Mouse (Mus musculus) liver, embryonic 12.5 days (tissue): ENCODE results near the gene Cxcr2. TPM values are rescaled to one million over a fixed set of nuclear protein-coding genes. Genes with fewer than 3 reads are reported as not detected.

Source experiments
- ATAC-seq: fragments of 200-750 bp; cut with Nextera tagmentation; 2 replicates; pipeline ENCODE4 v1.8.0; 2017; ENCODE audit warnings: moderate number of reproducible peaks, mild to moderate bottlenecking, moderate library complexity
- H3K27ac ChIP-seq: fragments of 300-500 bp; sonication (generic); 2 replicates; pipeline ENCODE4 v1.5.1; 2016; ENCODE audit warnings: mild to moderate bottlenecking
- H3K27me3 ChIP-seq: fragments of 300-500 bp; sonication (generic); replicated peaks from 2 replicates; pipeline ENCODE4 v1.6.1; 2016; ENCODE audit warnings: mild to moderate bottlenecking, moderate library complexity
- H3K36me3 ChIP-seq: fragments of 300-500 bp; sonication (generic); 2 replicates; pipeline ENCODE4 v1.6.1; 2016; ENCODE audit warnings: mild to moderate bottlenecking, moderate library complexity
- H3K4me1 ChIP-seq: fragments of 300-500 bp; sonication (generic); 2 replicates; pipeline ENCODE4 v1.6.1; 2016
- H3K4me2 ChIP-seq: fragments of 300-500 bp; sonication (generic); 2 replicates; pipeline ENCODE4 v1.6.1; 2016; ENCODE audit warnings: mild to moderate bottlenecking, moderate library complexity
- H3K4me3 ChIP-seq: fragments of 300-500 bp; sonication (generic); 2 replicates; pipeline ENCODE4 v1.5.1; 2016; ENCODE audit warnings: mild to moderate bottlenecking, moderate library complexity
- H3K9ac ChIP-seq: fragments of 300-500 bp; sonication (generic); 2 replicates; pipeline ENCODE4 v1.6.1; 2016; ENCODE audit warnings: mild to moderate bottlenecking, moderate library complexity
- H3K9me3 ChIP-seq: fragments of 300-500 bp; sonication (generic); replicated peaks from 2 replicates; pipeline ENCODE4 v1.6.1; 2016; ENCODE audit warnings: mild to moderate bottlenecking, moderate library complexity
- WGBS: fragments of 180-500 bp; shearing (Covaris S2); methylation state at CpG from one replicate; pipeline ENCODE4 v1.1.7; 2016; ENCODE audit not compliant: insufficient replicate concordance; 5-methylcytosine and 5-hydroxymethylcytosine counted together
- polyA plus RNA-seq: library from polyadenylated mRNA; unstranded; fragments of >200 nt; fragmentation: Nextera tagmentation; extraction: Ambion mirVana; gene quantifications from 2 replicates; pipeline ENCODE4 v1.2.1, GENCODE M21; 2016

The Cxcr2 gene
- polyA plus RNA-seq, 1 experiment from 2014 or later = 0.97 TPM

DNA sequence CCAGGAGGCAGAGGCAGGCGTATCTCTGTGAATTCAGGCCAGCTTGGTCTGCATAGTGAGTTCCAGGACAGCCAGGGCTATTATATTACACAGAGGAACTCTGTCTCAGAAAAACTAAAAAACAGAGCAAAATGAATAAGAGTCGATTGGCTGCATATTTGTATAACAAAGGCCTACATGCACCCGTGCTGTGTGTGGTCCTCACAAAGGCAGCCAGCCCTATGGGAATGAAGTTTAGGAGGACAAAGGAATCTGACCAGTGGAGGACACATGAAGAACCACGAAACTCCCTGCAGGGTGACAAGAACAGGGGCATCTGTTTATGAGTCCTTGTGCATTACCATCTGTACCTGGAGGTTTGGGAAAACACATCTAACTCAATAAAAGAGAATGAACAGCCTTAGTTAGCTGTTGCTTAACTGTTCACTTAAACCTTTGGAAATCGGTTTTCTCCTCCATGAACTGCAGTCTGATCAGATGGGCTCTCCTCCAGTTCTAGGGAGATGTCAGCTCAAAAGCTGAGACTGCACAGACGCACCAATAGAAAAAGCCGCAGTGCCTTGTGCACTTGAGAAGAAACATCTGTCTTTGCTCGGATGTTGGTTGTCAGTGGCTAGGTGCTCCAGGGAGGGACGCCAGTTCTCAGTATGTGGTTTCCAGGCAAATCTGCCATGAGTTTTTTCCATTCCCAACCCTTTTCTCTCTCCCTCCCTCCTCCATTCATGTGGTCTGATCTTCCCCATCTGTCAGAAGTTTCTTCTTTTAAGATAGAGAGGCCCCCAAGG lies 26.0 kb downstream of the Cxcr2 start:
- H3K9me3 ChIP-seq = no peaks in the 10 kb centered on the region
- H3K4me3 ChIP-seq = no peak overlapping the region
- H3K9ac ChIP-seq = no peak overlapping the region
- no peak overlapping the region for H3K27ac ChIP-seq
- no peak overlapping the region for H3K4me2 ChIP-seq
- H3K4me1 ChIP-seq = no peaks in the 10 kb centered on the region
- H3K36me3 ChIP-seq = no peaks in the 10 kb centered on the region
- 57% methylated on average over 9 of the region's 9 CpGs for WGBS
- no peaks in the 10 kb centered on the region for H3K27me3 ChIP-seq
- ATAC-seq = no peak

- Histone ChIP-seq H3K27ac (no peak overlapping the region), H3K4me3 (no peak overlapping the region), H3K36me3 (no peaks in the 10 kb centered on the region), H3K27me3 (no peaks in the 10 kb centered on the region), H3K9me3 (no peaks in the 10 kb centered on the region), H3K9ac (no peak overlapping the region), H3K4me1 (no peaks in the 10 kb centered on the region), H3K4me2 (no peak overlapping the region)
- ATAC-seq = no peak
- WGBS = 55% methylated on average over 2 of the region's 2 CpGs
These were observed 27.7 kb downstream of the Cxcr2 start for GRCm38 (mm10) chr1:74181462-74181861.

GRCm38 (mm10) chr1:74183006-74183405 lies 29.2 kb downstream of the Cxcr2 start:
- Histone ChIP-seq H3K4me3 (no peak overlapping the region), H3K27ac (no peak overlapping the region), H3K4me2 (no peak overlapping the region), H3K4me1 (no peaks in the 10 kb centered on the region), H3K36me3 (no peaks in the 10 kb centered on the region), H3K27me3 (no peaks in the 10 kb centered on the region), H3K9me3 (no peaks in the 10 kb centered on the region), H3K9ac (no peak overlapping the region)
- no peak for ATAC-seq
- 47% methylated on average over 2 of the region's 2 CpGs for WGBS

- Histone ChIP-seq H3K9ac (no peak overlapping the region), H3K27ac (no peak overlapping the region), H3K27me3 (no peaks in the 10 kb centered on the region), H3K36me3 (no peaks in the 10 kb centered on the region), H3K4me2 (no peak overlapping the region), H3K4me1 (no peaks in the 10 kb centered on the region), H3K9me3 (no peaks in the 10 kb centered on the region), H3K4me3 (no peak overlapping the region)
- 74% methylated on average over 7 of the region's 7 CpGs for WGBS
- ATAC-seq = no peak
These were observed 36.7 kb downstream of the Cxcr2 start for GRCm38 (mm10) chr1:74190471-74190870.

- Histone ChIP-seq H3K4me2 (no peak overlapping the region), H3K4me1 (no peaks in the 10 kb centered on the region), H3K9ac (no peak overlapping the region), H3K27ac (no peak overlapping the region), H3K27me3 (no peaks in the 10 kb centered on the region), H3K36me3 (no peaks in the 10 kb centered on the region), H3K4me3 (no peak overlapping the region), H3K9me3 (no peaks in the 10 kb centered on the region)
- ATAC-seq = no peak
- 63% methylated on average over 2 of the region's 2 CpGs for WGBS
These were observed 38.9 kb downstream of the Cxcr2 start for GRCm38 (mm10) chr1:74192711-74193110.

- H3K27ac ChIP-seq = no peak within 1 kb of the TSS
These were observed 40.7 kb downstream of the Cxcr2 start, which contains the start of gene Cxcr1 for GRCm38 (mm10) chr1:74194445-74194844. Cxcr1 (minus strand) TSS chr1:74194631.

DNA sequence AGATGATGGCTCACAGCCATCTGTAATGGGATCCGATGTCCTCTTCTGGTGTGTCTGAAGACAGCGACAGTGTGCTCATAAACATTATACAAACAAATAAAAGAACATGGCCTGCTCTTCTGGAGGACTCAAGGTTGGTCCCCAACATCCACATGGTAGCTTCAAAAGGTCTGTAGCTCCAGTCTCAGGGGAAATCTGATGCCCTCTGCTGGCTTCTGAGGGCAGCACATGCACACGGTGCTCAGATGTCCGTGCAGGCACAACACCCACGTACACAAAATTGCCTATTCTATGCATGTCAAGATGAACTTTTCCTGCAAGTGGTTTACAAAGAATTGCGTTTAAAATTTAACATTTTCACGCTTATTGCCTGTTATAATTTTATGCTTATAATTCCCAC lies 42.2 kb downstream of the Cxcr2 start:
- H3K4me2 ChIP-seq = no peak overlapping the region
- H3K27ac ChIP-seq = no peak overlapping the region
- no peaks in the 10 kb centered on the region for H3K27me3 ChIP-seq
- H3K9me3 ChIP-seq = no peaks in the 10 kb centered on the region
- peaks cover 7% of the 10 kb centered on the region for H3K4me1 ChIP-seq
- H3K36me3 ChIP-seq = no peaks in the 10 kb centered on the region
- no peak for ATAC-seq
- WGBS = 32% methylated on average over 7 of the region's 7 CpGs
- no peak overlapping the region for H3K9ac ChIP-seq
- H3K4me3 ChIP-seq = no peak overlapping the region

More at GRCm38 (mm10) chr1:74194445-74194844, 40.7 kb downstream of the Cxcr2 start, which contains the start of gene Cxcr1:
- ATAC-seq = no peak
- 57% methylated on average over 8 of the region's 8 CpGs for WGBS
- Histone ChIP-seq H3K4me1 (peaks cover 5% of the 10 kb centered on the region; the same call in 1 of the 2 replicates), H3K4me3 (no peak within 1 kb of the TSS), H3K9ac (no peak within 1 kb of the TSS), H3K27me3 (no peaks in the 10 kb centered on the region), H3K36me3 (no peaks in the 10 kb centered on the region), H3K9me3 (no peaks in the 10 kb centered on the region), H3K4me2 (no peak within 1 kb of the TSS)

- peaks cover 12% of the 10 kb centered on the region for H3K4me1 ChIP-seq
- H3K27ac ChIP-seq = peak overlapping the region; percentile 50; the same call in 1 of the 2 replicates
- H3K4me2 ChIP-seq = no peak overlapping the region
These were observed 43.0 kb downstream of the Cxcr2 start for GRCm38 (mm10) chr1:74196621-74197419.

GRCm38 (mm10) chr1:74197726-74198470 lies 44.1 kb downstream of the Cxcr2 start:
- H3K4me2 ChIP-seq = no peak overlapping the region
- WGBS = 59% methylated on average over 12 of the region's 12 CpGs
- no peak for ATAC-seq

More at GRCm38 (mm10) chr1:74196621-74197419, 43.0 kb downstream of the Cxcr2 start:
- WGBS = 70% methylated on average over 17 of the region's 17 CpGs
- Histone ChIP-seq H3K4me3 (no peak overlapping the region), H3K9ac (no peak overlapping the region), H3K27me3 (no peaks in the 10 kb centered on the region), H3K36me3 (no peaks in the 10 kb centered on the region), H3K9me3 (no peaks in the 10 kb centered on the region)
- ATAC-seq = peak; percentile 63

GRCm38 (mm10) chr1:74199046-74199445 lies 45.3 kb downstream of the Cxcr2 start:
- Histone ChIP-seq H3K27ac (no peak overlapping the region), H3K9ac (no peak overlapping the region), H3K27me3 (no peaks in the 10 kb centered on the region), H3K36me3 (no peaks in the 10 kb centered on the region), H3K4me3 (no peak overlapping the region), H3K4me2 (no peak overlapping the region), H3K9me3 (no peaks in the 10 kb centered on the region), H3K4me1 (peaks cover 12% of the 10 kb centered on the region)
- WGBS = 70% methylated on average over 8 of the region's 8 CpGs
- ATAC-seq = no peak

More at GRCm38 (mm10) chr1:74197726-74198470, 44.1 kb downstream of the Cxcr2 start:
- Histone ChIP-seq H3K27me3 (no peaks in the 10 kb centered on the region), H3K36me3 (no peaks in the 10 kb centered on the region), H3K4me1 (peaks cover 12% of the 10 kb centered on the region), H3K27ac (no peak overlapping the region), H3K4me3 (no peak overlapping the region), H3K9ac (no peak overlapping the region), H3K9me3 (no peaks in the 10 kb centered on the region)

- ATAC-seq = no peak
- H3K9ac ChIP-seq = no peak overlapping the region
- H3K27ac ChIP-seq = no peak overlapping the region
- H3K4me3 ChIP-seq = no peak overlapping the region
- 63% methylated on average over 7 of the region's 7 CpGs for WGBS
- no peaks in the 10 kb centered on the region for H3K27me3 ChIP-seq
- H3K4me2 ChIP-seq = no peak overlapping the region
- no peaks in the 10 kb centered on the region for H3K36me3 ChIP-seq
- no peaks in the 10 kb centered on the region for H3K9me3 ChIP-seq
- H3K4me1 ChIP-seq = peaks cover 13% of the 10 kb centered on the region
These were observed 47.5 kb downstream of the Cxcr2 start for GRCm38 (mm10) chr1:74201048-74201844.
